Mouse (Mus musculus) small intestine, adult 10 weeks (tissue): ENCODE measurements around the gene Card11. TPM values are rescaled to one million over a fixed set of nuclear protein-coding genes. Genes with fewer than 3 reads are reported as not detected.

ENCODE experiments used
- polyA plus RNA-seq: library from polyadenylated mRNA; stranded (reverse); fragments of 350-450 nt; fragmentation: Illumina TruSeq; extraction: RNeasy Lipid Tissue Mini Kit (QIAGEN cat#74804); gene quantifications from one replicate; pipeline ENCODE4 v1.2.3, GENCODE M21; 2014; ENCODE audit warnings: low replicate concordance

Card11 gene
- polyA plus RNA-seq: 0.33 TPM

GRCm38 (mm10) chr5:141000349-141000748 lies at the start of gene Card11:
Gene Card11 (minus strand): TSS chr5:141000582.

GRCm38 (mm10) chr5:140830314-140831063 lies 169.9 kb downstream of the Card11 start, which contains the start of gene Gna12:
Gene Gna12 (minus strand): TSS chr5:140830431.

Other genes with a start within 250 kb of the Card11 start
- 1.0 TPM for gene Gna12, start 170.2 kb downstream of the Card11 start, polyA plus RNA-seq
- 0.07 TPM for gene Sdk1, start 240.9 kb upstream of the Card11 start, polyA plus RNA-seq